Mouse (Mus musculus): ENCODE results near the gene Hist1h3e. TPM values are rescaled to one million over a fixed set of nuclear protein-coding genes. Genes with fewer than 3 reads are reported as not detected.
"Not testable (repeated sequence)": the region's sequence is repeated elsewhere in the genome, so short reads cannot be mapped to it uniquely, and the experiment has no call there.

Gene Hist1h3e
- polyA plus RNA-seq, 1 experiment: 1.7 TPM

DNA sequence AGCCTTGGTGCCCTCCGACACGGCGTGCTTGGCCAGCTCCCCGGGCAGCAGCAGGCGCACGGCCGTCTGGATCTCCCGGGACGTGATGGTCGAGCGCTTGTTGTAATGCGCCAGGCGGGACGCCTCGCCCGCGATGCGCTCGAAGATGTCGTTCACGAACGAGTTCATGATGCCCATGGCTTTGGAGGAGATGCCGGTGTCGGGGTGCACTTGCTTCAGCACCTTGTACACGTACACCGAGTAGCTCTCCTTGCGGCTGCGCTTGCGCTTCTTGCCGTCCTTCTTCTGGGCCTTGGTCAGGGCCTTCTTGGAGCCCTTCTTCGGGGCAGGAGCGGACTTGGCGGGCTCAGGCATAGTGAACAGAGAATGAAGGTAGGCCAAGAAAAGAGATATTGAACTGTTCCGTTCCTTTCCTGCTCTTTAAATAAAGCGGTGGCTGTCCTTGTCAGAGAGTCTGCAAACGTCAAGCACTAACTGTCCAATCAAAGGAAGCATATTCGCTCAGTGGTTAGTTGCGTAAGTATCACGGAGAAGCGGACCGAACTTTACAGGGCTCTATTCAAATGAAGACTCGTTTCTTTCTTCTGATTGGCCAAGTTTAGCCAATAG, 19.1 kb downstream of the Hist1h3e start, which contains the start of gene Hist1h2bh:
TSS of gene Hist1h2bh (minus strand) at position 394 of the 609 bp plus-strand sequence.
- not testable (repeated sequence) for H3K79me2 ChIP-seq (ENCODE audit: control insufficient read depth, insufficient read depth); H3K36me3 ChIP-seq (ENCODE audit: control insufficient read depth, insufficient read depth); H3K27me3 ChIP-seq (ENCODE audit: control insufficient read depth, insufficient read depth, insufficient read length); H3ac ChIP-seq (ENCODE audit: control insufficient read depth, insufficient read length)
- TF ChIP-seq E2F4 (IDR thresholded peaks at IDR 0.05; ENCODE audit: insufficient read depth) (peak; percentile 68), CEBPB (IDR thresholded peaks at IDR 0.05; ENCODE audit: insufficient read depth, poor library complexity, severe bottlenecking) (peak; percentile 95), POLR2A (IDR thresholded peaks at IDR 0.05; ENCODE audit: insufficient read length, low read depth) (peak; percentile 65), POLR2AphosphoS2 (IDR thresholded peaks at IDR 0.05; ENCODE audit: insufficient read length, low read depth) (peak; percentile 91)
- Histone ChIP-seq H3K4me2 (ENCODE audit: low read depth) (peak within 1 kb of the TSS; percentile 91), H3K4me3 (peak within 1 kb of the TSS; percentile 37)

DNA sequence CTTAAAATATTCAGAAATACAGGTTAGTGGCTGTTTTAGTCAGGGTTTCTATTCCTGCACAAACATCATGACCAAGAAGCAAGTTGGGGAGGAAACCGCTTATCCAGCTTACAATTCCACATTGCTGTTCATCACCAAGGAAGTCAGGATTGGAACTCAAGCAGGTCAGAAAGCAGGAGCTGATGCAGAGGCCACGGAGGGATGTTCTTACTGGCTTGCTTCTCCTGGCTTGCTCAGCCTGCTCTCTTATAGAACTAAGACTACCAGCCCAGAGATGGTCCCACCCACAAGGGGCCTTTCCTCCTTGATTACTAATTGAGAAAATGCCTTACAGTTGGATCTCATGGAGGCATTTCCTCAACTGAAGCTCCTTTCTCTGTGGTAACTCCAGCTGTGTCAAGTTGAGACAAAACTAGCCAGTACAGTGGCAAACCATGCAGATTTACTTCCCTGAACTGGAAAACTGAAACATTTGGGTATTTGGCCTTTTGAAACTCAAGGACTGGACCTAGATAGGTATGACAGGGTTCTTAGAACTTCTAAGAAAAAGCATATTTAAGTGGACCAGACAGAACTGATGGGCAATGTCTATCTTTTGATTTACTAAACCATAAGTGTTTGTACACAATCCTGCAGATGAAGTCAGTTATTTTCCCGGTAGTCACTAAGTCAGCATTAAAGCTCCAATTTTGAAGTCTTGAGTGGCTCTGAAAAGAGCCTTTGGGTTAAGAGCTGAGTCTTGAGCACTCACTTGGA, 19.8 kb downstream of the Hist1h3e start:
- peak overlapping the region; percentile 37 for H3K4me3 ChIP-seq
- not testable (repeated sequence) for H3K27me3 ChIP-seq (ENCODE audit: control insufficient read depth, insufficient read depth, insufficient read length); H3ac ChIP-seq (ENCODE audit: control insufficient read depth, insufficient read length); H3K79me2 ChIP-seq (ENCODE audit: control insufficient read depth, insufficient read depth); H3K36me3 ChIP-seq (ENCODE audit: control insufficient read depth, insufficient read depth)
- peak overlapping the region; percentile 91 for H3K4me2 ChIP-seq (ENCODE audit: low read depth)

DNA sequence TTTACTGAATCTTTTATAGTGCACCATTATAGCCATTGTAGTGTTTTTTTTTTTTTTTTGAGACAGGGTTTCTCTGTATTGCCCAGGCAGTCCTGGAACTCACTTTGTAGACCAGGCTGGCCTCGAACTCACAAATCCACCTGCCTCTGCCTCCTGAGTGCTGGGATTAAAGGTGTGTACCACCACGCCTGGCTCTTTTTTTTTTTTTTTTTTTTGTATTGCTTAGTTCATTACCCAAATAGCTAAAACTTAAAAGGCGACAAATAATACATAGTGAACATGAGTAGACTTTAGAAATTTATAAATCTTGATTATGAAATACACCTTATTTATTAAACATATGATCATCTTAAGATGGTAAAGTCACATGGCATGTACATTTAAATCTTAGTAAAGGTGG, 20.7 kb downstream of the Hist1h3e start:
- Histone ChIP-seq H3ac (ENCODE audit: control insufficient read depth, insufficient read length) (no peak overlapping the region), H3K27me3 (ENCODE audit: control insufficient read depth, insufficient read depth, insufficient read length) (no peaks in the 10 kb centered on the region), H3K4me2 (ENCODE audit: low read depth) (peak overlapping the region; percentile 38), H3K79me2 (ENCODE audit: control insufficient read depth, insufficient read depth) (peaks cover 6% of the 10 kb centered on the region), H3K4me3 (peak overlapping the region; percentile 37), H3K36me3 (ENCODE audit: control insufficient read depth, insufficient read depth) (no peaks in the 10 kb centered on the region)
- TF ChIP-seq POLR2AphosphoS2 (IDR thresholded peaks at IDR 0.05; ENCODE audit: insufficient read length, low read depth): no peak

DNA sequence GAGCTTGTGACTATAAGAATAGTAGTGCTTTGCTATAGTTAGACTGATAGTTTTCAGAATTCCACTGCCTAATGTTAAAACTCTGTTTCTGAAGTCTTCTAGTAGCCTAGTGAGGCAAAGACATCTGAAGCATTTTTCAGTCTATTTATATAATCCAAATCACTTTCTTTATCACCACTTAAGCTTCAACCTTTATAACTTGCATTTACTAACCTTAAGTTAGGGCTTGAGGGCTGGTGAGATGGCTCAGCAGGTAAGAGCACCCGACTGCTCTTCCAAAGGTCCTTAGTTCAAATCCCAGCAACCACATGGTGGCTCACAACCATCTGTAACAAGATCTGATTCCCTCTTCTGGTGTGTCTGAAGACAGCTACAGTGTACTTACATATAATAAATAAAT, 22.3 kb downstream of the Hist1h3e start:
- not testable (repeated sequence) for H3K27me3 ChIP-seq (ENCODE audit: control insufficient read depth, insufficient read depth, insufficient read length); H3K36me3 ChIP-seq (ENCODE audit: control insufficient read depth, insufficient read depth); H3K79me2 ChIP-seq (ENCODE audit: control insufficient read depth, insufficient read depth)

DNA sequence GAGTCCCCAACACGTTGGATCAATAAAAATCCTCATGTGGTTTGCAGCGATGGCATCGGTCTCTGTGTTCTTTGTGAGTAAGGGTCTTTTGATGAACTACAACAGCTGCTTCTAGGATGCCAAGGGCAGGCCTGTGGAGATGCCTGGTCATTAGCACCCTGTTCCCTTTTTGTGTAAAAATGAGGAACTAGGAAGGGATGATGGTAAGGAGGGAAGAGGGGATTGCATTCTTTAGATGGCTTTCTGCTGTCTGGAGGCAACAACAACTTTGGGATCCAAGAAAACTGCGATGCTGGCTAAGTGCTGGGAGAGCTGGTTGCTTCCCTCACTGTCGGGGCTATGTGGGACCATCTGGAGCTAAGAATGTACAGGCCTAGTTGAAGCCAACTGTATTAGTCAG, 23.9 kb downstream of the Hist1h3e start:
- no peaks in the 10 kb centered on the region for H3K36me3 ChIP-seq (ENCODE audit: control insufficient read depth, insufficient read depth)
- no peaks in the 10 kb centered on the region for H3K27me3 ChIP-seq (ENCODE audit: control insufficient read depth, insufficient read depth, insufficient read length)
- H3ac ChIP-seq (ENCODE audit: control insufficient read depth, insufficient read length): no peak overlapping the region
- H3K4me2 ChIP-seq (ENCODE audit: low read depth): peak overlapping the region; percentile 83
- no peak for TF ChIP-seq MAX (IDR thresholded peaks at IDR 0.05; ENCODE audit: low read depth)
- no peak for TF ChIP-seq POLR2A (IDR thresholded peaks at IDR 0.05; ENCODE audit: insufficient read length, low read depth)
- no peak for TF ChIP-seq CEBPB (IDR thresholded peaks at IDR 0.05; ENCODE audit: insufficient read depth, poor library complexity, severe bottlenecking)
- TF ChIP-seq MYOG (IDR thresholded peaks at IDR 0.05; ENCODE audit: control insufficient read depth in 1 of 3, insufficient read depth in 1 of 3, insufficient read length in 2 of 3, low read depth in 2 of 3): no peak
- TF ChIP-seq TCF3 (IDR thresholded peaks at IDR 0.05; ENCODE audit: insufficient read length, low read depth): no peak
- no peak for TF ChIP-seq SRF (IDR thresholded peaks at IDR 0.05; ENCODE audit: control insufficient read depth, insufficient read length, low read depth)
- no peak for TF ChIP-seq USF1 (IDR thresholded peaks at IDR 0.05; ENCODE audit: low read depth)
- no peak for TF ChIP-seq POLR2AphosphoS2 (IDR thresholded peaks at IDR 0.05; ENCODE audit: insufficient read length, low read depth)
- no peak for TF ChIP-seq REST (IDR thresholded peaks at IDR 0.05; ENCODE audit: insufficient read depth, insufficient read length)
- no peak for TF ChIP-seq E2F4 (IDR thresholded peaks at IDR 0.05; ENCODE audit: insufficient read depth)
- TF ChIP-seq TCF12 (IDR thresholded peaks at IDR 0.05; ENCODE audit: insufficient read depth, poor library complexity, severe bottlenecking): no peak
- TF ChIP-seq MYOD1 (IDR thresholded peaks at IDR 0.05; ENCODE audit: control insufficient read depth in 1 of 3, insufficient read length in 2 of 3, low read depth in 2 of 3): no peak
- H3K79me2 ChIP-seq (ENCODE audit: control insufficient read depth, insufficient read depth): peaks cover 6% of the 10 kb centered on the region
- H3K4me3 ChIP-seq: peak overlapping the region; percentile 41

More for the DNA sequence above, 22.3 kb downstream of the Hist1h3e start:
- not testable (repeated sequence) for H3K4me2 ChIP-seq (ENCODE audit: low read depth); H3ac ChIP-seq (ENCODE audit: control insufficient read depth, insufficient read length); H3K4me3 ChIP-seq

DNA sequence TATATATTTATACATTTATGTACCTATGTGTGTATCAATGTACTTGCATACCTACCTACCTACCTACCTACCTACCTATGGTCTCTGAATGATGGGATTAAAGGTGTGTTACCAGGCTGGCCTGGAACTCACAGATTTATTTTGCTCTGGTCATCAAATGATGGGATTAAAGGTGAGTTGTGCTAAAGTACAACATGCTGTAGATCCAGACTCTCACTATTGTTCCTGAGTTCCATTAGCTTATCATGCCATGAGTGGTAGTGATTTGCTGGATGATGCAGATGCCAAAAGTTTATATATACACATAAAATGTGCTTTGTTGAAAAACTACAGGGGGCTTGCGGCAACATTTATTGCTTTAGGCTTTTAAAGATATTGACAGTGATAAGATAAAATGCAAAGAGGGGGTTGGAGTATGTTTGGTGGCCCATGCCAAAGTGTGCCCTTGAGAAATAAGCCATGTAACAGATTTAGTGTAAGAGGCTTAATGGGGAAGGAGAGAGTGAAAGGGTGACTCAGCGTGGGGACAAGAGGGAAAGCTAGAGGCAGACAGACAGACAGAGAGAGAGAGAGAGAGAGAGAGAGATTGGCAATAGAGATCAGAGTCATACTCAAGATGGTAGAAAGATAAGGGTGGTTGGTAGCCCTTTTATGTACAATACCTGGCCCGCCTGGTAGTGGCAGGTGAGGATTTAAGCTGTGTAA, 25.0 kb downstream of the Hist1h3e start:
- Histone ChIP-seq H3K4me3 (peak overlapping the region; percentile 41), H3ac (ENCODE audit: control insufficient read depth, insufficient read length) (no peak overlapping the region), H3K4me2 (ENCODE audit: low read depth) (peak overlapping the region; percentile 83), H3K36me3 (ENCODE audit: control insufficient read depth, insufficient read depth) (no peaks in the 10 kb centered on the region), H3K27me3 (ENCODE audit: control insufficient read depth, insufficient read depth, insufficient read length) (no peaks in the 10 kb centered on the region), H3K79me2 (ENCODE audit: control insufficient read depth, insufficient read depth) (peaks cover 6% of the 10 kb centered on the region)
- TF ChIP-seq USF1 (IDR thresholded peaks at IDR 0.05; ENCODE audit: low read depth) (no peak), POLR2A (IDR thresholded peaks at IDR 0.05; ENCODE audit: insufficient read length, low read depth) (no peak), MAX (IDR thresholded peaks at IDR 0.05; ENCODE audit: low read depth) (no peak), SRF (IDR thresholded peaks at IDR 0.05; ENCODE audit: control insufficient read depth, insufficient read length, low read depth) (no peak), REST (IDR thresholded peaks at IDR 0.05; ENCODE audit: insufficient read depth, insufficient read length) (no peak), POLR2AphosphoS2 (IDR thresholded peaks at IDR 0.05; ENCODE audit: insufficient read length, low read depth) (no peak), E2F4 (IDR thresholded peaks at IDR 0.05; ENCODE audit: insufficient read depth) (no peak), MYOD1 (IDR thresholded peaks at IDR 0.05; ENCODE audit: control insufficient read depth in 1 of 3, insufficient read length in 2 of 3, low read depth in 2 of 3) (no peak)
